Mouse (Mus musculus): ENCODE measurements around the gene Fgf12.

GRCm38 (mm10) chr16:28391283-28391682, 361.6 kb downstream of the Fgf12 start:
- TF ChIP-seq CTCF (IDR thresholded peaks at IDR 0.05; ENCODE audit: borderline replicate concordance, extremely low read depth, insufficient read depth, insufficient read length) (no peak), POLR2A (IDR thresholded peaks at IDR 0.05; ENCODE audit: borderline replicate concordance, extremely low read depth, insufficient read depth, insufficient read length, poor library complexity, severe bottlenecking) (no peak)
